Mouse (Mus musculus) right cerebral cortex, postnatal 25 days (tissue): ENCODE data around the gene Adora1.

ENCODE experiments used
- DNase-seq: peaks from one replicate; pipeline ENCODE4 v3.0.0; 2022

Adora1 gene

DNA sequence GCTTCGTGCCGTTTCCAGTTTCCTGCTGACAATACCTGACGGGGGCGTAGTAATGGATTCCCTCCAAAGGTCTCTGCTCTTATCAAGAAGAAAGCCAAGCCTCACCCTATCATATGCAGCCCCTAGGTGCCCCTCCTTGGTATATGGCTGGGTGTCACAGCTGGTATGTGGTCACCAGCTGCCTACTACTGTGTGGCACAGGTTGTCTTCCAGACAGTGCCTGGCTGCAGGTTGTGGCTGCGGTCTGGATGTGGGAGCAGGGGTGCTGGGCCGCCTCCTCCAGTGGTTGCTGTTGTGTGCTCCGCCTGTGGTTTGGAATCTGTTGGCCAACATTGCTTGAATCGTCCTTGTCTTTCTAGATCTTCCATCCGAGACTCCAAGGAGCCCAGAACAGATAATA, 84.5 kb downstream of the Adora1 start:
- DNase-seq = no peak

- no peak for DNase-seq
Measured at GRCm38 (mm10) chr1:134150076-134150475, 85.2 kb downstream of the Adora1 start.
